Mouse (Mus musculus) activated CD4-positive, CD25-positive, alpha-beta regulatory T cell, adult 4 months (primary cell): ENCODE data around the gene Dhx32. TPM values are rescaled to one million over a fixed set of nuclear protein-coding genes. Genes with fewer than 3 reads are reported as not detected.

Experiments
- ATAC-seq: one replicate; pipeline ENCODE4 v1.8.0; 2017
- polyA plus RNA-seq, 2 experiments: library from polyadenylated mRNA; unstranded; fragments of 100-300 nt; shearing (Covaris generic); gene quantifications; one replicate each; pipeline ENCODE4 v1.2.1; 2017

Dhx32 gene
- 10 to 100 TPM in 1 of 2 experiments, 1 to 10 TPM in 1; 8.3 to 10.4 TPM for polyA plus RNA-seq

DNA sequence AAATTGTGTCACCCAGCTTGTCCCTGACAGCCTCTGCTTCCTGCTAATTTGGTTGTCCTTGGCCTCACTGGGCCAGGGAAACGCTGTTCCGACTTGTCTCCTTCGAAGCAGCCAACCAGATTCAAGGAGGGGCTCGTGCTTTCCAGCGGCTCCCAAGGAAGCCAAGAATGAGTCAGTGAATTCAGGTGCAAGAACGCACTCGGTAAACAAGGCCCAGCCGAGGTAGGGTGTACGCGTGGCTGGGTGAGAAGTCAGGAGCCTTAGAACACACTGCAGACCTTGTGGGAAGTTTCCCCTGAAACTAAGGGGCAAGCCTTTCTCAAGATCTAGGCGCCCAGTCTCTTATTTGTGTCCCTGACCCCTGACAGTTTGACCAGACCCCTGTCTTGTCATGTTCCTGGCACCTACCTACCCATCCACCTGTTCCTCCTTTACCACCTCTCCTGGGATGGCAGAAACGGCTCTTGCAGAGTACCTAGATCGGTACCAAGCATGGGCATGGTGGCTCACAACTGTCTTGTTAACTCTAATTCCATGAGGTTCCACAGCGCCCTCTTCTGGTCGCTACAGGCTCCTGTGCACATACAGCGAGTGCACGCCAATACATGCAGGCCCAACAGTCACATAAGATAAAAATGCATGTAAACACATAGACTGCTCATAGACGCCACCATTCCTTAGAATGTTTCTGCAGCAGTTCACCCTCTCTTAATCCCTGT, at the start of gene Dhx32:
Gene Dhx32, minus strand, starts transcription at position 10 of the 719 bp plus-strand sequence.
- ATAC-seq = no peak

- ATAC-seq = no peak
Observed at GRCm38 (mm10) chr7:133829579-133829978, 47.1 kb upstream of the Dhx32 start.

DNA sequence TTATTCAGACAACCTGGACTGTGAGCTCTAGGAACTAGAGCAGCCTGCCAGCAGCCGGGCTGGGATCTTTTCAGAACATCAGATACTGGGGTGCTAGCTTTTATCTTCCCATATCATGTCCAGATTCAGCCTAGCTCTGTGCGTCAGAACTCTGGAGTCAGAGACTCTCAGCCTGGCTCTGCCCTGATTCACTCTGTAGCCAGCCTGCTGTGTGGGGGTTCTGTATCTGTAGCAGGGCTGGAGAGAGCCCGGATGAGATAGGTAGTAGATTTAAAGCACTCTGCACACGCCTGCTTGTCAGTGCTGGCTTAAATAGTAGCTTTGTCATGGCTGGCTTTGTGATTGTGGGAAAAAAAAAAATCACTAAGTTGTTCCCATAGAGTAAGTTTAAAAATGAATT, 46.0 kb upstream of the Dhx32 start:
- ATAC-seq = no peak

DNA sequence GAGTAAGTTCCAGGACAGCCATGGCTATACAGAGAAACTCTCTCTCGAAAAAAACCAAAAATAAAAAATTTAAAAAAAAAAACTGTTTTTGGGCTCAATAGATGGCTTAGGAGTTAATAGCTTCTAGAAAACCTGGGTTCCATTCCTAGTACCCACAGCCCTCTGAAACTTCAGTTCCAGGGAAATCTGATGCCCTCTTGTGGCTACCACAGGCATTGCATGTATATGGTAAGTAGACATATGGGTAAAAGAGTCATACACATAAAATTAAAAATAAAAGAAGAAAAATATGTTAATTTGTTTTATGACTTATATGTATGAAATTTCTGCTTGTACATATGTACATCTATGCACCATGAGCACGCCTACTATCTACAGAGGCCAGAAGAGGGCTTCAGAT, 42.1 kb upstream of the Dhx32 start:
- ATAC-seq = no peak

DNA sequence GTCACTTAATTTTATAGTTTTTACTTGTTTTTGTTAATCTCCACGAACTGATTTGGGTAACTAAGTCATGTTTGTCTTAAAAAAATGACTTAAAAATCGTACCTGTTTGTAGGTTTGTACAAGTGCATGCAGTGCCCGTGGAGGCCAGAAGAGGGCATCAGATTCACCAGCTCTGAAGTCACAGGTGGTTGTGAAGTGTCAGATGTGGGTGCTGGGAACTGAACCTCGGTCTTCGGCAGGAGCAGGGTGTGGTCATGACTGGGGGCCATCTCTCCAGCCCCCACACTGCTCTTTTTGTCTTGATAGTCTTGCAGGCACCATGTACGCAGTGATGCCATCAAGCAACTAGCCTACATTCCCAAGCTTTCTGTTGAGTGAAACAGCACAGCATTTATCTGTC, 41.2 kb upstream of the Dhx32 start:
- ATAC-seq = no peak

GRCm38 (mm10) chr7:133813331-133813730, 30.8 kb upstream of the Dhx32 start:
- ATAC-seq = no peak

- no peak for ATAC-seq
Observed at GRCm38 (mm10) chr7:133812927-133813326, 30.4 kb upstream of the Dhx32 start.

DNA sequence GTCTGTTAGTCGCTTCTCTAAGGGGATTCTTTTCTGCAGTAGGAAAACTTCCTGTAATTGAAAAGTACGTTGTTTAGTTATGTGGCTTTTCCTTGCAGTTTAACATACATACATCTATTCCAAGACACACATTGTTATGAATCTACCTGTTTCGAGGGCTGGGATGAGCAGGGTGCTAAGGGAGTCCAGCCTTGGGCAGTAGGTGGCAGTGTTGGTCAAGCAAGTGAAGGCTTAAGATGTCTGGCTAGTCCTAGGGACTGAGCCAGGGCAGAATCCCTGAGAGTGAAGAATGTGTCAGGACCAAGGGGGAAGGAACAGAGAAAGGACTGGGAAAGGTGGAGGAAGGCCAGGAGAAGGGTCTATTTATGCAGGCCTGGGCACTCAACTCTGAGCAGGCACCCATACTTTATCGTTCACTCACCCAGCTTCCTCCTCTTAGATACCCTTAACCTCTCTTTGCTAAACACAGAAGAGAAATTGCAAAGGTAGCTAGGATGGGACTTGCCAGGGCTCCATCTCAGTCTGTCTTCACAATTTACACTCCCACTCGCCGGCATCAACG, 23.2 kb upstream of the Dhx32 start:
- ATAC-seq = no peak

- ATAC-seq = no peak
Observed at GRCm38 (mm10) chr7:133801823-133802222, 19.3 kb upstream of the Dhx32 start.

DNA sequence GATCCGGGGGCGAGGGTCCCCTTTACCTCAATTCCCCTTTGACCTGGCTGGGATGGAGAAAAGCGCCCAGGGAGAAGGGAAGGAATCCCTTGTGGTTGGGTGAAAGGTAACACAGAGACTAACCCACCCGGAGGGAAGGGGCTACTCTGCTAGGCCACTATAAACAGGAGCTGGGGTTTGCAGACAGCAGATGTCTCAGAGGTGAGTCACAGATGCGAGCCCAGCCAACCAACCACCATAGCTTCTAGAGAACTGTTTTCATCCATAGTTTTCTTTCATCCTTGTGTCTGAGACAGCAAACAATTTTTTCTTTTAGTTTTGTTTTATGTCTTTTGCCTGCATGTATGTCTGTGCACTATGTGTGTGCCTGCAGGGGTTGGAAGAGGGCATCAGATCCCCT, 17.4 kb upstream of the Dhx32 start:
- ATAC-seq = no peak

DNA sequence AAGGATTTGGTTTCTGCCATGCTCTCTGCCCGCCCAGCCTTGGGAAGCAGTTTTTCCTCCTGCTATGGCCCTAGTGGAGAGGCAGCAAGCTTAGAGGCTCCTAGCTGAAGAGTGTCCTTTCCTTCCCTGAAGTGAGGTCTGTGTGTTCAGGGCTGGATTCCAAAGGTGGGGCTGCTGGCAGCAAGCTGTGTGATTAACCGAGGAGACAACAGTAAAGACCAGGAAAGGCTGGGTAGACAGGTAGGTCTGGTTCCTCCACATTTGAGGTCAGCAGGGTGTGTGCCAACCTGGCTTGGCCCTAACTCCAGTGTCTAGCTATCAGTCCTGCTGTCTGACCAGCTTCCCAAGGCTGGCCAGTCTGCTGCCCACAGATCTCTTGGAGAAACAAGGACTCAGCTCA, 12.2 kb upstream of the Dhx32 start:
- no peak for ATAC-seq

- ATAC-seq = no peak
Observed at GRCm38 (mm10) chr7:133793248-133794131, 11.0 kb upstream of the Dhx32 start.

- no peak for ATAC-seq
Observed at GRCm38 (mm10) chr7:133792771-133793170, 10.2 kb upstream of the Dhx32 start.

GRCm38 (mm10) chr7:133790608-133791229, 8.2 kb upstream of the Dhx32 start:
- no peak for ATAC-seq

- ATAC-seq = no peak
Observed at GRCm38 (mm10) chr7:133790171-133790570, 7.6 kb upstream of the Dhx32 start.

GRCm38 (mm10) chr7:133788147-133788546, 5.6 kb upstream of the Dhx32 start:
- no peak for ATAC-seq

DNA sequence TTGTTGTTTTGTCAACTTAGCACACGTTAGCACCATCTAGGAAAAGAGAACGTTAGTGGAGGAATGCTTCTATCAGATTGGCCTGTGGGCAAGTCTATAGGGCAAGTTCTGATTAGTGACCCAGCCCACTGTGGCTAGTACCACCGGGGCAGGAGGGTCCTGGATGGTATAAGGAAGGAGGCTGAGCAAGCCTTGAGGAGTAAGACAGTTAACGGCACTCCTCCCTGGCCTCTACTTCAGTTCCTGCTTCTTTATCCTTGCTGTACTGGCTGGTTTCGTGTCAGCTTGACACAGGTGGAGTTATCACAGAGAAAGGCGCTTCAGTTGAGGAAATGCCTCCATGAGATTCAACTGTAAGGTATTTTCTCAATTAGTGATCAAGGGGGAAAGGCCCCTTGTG, 5.0 kb upstream of the Dhx32 start:
- no peak for ATAC-seq

- no peak for ATAC-seq
Observed at GRCm38 (mm10) chr7:133781991-133782390, 535 bp downstream of the Dhx32 start.

GRCm38 (mm10) chr7:133781583-133781982, 943 bp downstream of the Dhx32 start:
- ATAC-seq = no peak

DNA sequence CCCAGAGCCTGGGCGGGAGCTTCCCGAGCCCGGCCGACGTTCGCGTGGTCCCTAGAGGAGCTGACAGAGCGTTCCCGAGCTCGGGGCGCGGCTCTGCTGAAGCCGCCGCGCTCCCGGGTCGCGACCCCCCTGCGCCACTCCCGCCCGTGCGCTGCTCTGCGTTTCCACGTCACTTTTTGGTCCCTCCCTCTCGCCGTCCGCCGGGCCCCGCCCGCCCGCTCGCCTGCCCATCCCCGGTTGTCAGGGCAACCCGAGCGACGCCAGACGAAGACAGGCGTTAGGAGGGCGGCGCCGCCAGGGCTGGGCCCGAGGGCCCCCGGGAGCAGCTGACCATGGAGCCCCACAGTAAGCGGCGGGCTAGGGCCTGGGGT, 5.9 kb downstream of the Dhx32 start, which contains the start of gene Fank1:
Gene Fank1, plus strand, starts transcription at position 236 of the 371 bp plus-strand sequence.
- peak; percentile 87 for ATAC-seq

- ATAC-seq = peak; percentile 62
Observed at GRCm38 (mm10) chr7:133775796-133776625, 6.5 kb downstream of the Dhx32 start.

GRCm38 (mm10) chr7:133775179-133775578, 7.3 kb downstream of the Dhx32 start:
- ATAC-seq = no peak
